Mouse (Mus musculus) mammary gland, adult 2 months (tissue): ENCODE measurements around the gene Ccdc148. TPM values are rescaled to one million over a fixed set of nuclear protein-coding genes. Genes with fewer than 3 reads are reported as not detected.

Experiments used
- polyA plus RNA-seq: library from polyadenylated mRNA; depleted of rRNA; stranded (reverse); fragments of >200 nt; gene quantifications from 2 replicates; pipeline ENCODE4 v1.2.3, GENCODE M21; 2012; ENCODE audit warnings: low replicate concordance; rRNA removed

Gene Ccdc148
- polyA plus RNA-seq, result 0.04 TPM in 1 of 2 replicates, not detected in the other

GRCm38 (mm10) chr2:59160605-59160963 is at the start of gene Ccdc148, which contains the start of gene Pkp4:
TSS of gene Ccdc148 (minus strand) at chr2:59160683.
TSS of gene Pkp4 (plus strand) at chr2:59160850.

GRCm38 (mm10) chr2:58859134-58859533 is 301.3 kb downstream of the Ccdc148 start, which contains the start of gene Gm11099:
TSS of gene Gm11099 (plus strand) at chr2:58859434.

Other genes with a start within 250 kb of the Ccdc148 start
- gene Pkp4, start 167 bp upstream of the Ccdc148 start, polyA plus RNA-seq, result 37.1 and 52.9 TPM in 2 replicates